Mouse (Mus musculus) spleen, embryonic (tissue): ENCODE results near the gene Ddx23.

Source experiments
- CTCF ChIA-PET: fragments of 350-600 bp; sonication (Branson Sonifier 250); formaldehyde crosslinking; loops from one replicate; lab custom pipeline; 2022; lab: Charles Lee

Gene Ddx23

DNA sequence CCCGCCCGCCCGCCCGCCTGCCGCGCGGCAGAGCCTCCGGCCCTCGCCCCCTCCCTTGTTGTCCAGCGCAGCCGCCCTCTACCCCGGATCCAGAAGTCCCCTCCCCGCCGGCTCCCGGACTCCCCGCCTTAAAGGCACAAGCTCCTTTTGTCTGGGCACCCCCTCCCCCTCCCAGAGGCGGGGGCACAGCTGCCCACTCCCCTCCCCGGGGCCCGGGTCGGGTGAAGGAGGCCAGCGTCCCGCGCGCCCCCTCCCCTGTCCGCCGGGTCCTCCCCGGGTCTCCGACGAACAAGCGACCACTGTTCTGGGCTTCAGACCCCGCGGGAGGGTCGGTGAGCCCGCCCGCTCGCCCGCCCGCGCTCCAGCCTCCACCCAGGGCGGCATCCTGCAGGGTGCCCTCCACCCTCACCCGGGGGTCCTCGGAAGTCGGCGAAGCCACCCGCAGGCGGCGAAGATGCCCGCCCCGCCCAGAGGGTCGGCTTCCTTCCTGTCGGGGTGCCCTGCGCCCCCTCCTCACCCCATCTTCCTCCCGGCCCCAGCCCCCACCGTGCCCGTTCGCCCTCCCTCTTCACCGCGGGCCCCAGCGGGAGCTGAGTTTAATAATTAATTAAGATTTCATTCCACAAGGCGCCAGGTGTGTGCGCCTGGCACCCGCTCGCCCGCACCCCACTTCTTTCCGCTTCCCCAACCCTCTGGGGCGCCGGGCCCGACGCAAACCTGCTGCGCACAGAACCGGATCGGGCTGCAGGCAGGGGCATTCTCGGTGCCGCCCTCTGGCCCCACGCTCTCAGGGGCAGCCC is 53.2 kb downstream of the Ddx23 start, which contains the start of gene Adcy6:
Gene Adcy6 (minus strand): TSS at position 746 of the 800 bp plus-strand sequence.
- CTCF ChIA-PET, result no interaction called here

- CTCF ChIA-PET, result interaction anchor here (0.6 kb wide), 1 partner anchor 25 kb away, joined by 3 read pairs; no protein-coding TSS in a partner anchor
Measured at GRCm38 (mm10) chr15:98608784-98609250, 53.9 kb downstream of the Ddx23 start.

GRCm38 (mm10) chr15:98608058-98608783 is 54.5 kb downstream of the Ddx23 start:
- CTCF ChIA-PET, result interaction anchor here (0.6 kb wide), 1 partner anchor 24 kb away, joined by 3 read pairs; no protein-coding TSS in a partner anchor

DNA sequence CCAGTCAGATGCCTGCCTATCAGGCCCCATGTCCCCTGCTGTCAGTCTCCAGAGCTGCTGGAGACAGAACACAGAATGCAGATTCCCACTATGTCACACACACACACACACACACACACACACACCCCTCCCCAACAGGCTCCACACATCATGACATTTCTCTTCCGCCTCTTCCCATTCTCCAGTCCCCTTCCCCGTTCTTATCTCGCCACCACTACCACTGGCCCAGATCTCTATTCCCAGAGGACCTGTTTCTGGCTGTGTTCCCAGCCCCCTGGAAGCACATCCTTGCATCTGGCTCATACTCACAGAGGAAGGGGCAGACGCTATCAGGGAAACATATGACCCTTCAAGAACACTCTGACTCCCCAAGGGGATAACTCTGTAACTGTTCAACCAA is 55.1 kb downstream of the Ddx23 start:
- CTCF ChIA-PET, result no interaction called here

DNA sequence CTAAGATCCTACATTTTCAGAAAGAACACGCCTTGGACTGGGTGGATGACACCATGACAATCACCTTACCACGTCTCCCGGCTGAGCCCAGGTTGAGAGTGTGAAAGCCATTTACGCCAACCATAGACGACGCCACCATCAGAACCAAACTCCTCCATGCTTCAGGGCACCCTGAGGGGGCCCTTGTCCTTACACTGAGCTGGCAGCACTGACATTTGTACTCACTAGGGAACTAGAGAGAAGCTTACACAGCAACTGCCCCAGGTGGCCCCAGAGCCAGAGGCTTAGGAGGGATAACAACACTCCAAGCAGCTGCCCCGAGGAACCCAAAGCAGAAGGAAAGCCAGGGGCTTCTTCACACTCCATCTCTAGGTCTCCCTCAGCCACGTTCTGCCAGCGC is 56.0 kb downstream of the Ddx23 start:
- CTCF ChIA-PET, result no interaction called here

DNA sequence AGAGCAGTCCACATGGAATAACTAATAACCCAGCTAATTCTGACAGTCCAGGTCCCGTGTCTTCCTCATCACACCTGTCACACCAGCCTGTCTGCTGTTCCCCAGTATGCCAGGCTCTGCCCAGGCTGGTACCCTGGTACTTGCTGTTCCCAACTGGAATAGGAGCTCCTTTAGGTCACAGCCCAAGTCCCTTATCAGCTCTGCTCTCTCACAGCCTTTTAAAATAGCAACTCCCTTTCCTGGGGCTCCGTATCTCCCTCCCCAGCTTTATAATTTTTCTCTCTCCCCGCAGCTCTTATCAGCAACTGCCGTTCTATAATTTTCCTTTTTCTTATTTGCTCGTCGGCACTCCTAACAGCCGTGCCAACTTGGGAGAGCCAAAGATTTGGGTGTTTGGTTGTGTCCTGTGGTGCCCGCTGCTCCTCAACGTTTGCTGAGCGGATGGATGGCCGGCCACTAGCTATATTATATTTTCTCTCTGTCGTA is 56.6 kb downstream of the Ddx23 start:
- CTCF ChIA-PET, result interaction anchor here (0.5 kb wide), 3 partner anchors 16 to 439 kb away, joined by 3 to 5 read pairs (median 4); partner anchors contain the start of gene Ccdc184

- CTCF ChIA-PET, result no interaction called here
Measured at GRCm38 (mm10) chr15:98604041-98604575, 58.6 kb downstream of the Ddx23 start.

DNA sequence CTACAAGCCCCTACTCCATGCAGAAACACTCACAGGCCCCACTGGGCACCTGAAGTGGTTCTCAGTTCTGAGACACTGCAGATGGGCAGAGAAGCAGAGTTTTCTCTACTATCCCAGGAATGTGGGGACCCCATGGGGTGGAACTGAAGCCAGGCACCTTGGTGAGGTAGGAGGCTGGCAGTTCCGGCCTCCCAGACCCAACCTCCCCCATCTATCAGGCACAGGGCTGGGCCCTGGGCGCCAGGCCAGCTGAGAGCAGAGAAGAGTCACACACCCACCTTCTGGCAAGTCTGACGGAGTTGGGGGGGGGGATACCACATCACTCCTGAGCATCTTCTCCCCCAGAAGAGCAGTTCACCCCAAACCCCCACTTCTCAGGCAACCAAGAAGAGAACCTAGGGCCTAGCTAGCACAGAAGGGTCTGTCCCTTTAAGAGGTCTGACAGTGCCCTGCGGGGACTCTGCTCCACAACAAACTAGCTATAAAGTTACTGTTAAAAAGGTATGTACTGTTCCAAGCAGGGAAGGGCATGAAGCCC is 59.7 kb downstream of the Ddx23 start:
- CTCF ChIA-PET, result no interaction called here

DNA sequence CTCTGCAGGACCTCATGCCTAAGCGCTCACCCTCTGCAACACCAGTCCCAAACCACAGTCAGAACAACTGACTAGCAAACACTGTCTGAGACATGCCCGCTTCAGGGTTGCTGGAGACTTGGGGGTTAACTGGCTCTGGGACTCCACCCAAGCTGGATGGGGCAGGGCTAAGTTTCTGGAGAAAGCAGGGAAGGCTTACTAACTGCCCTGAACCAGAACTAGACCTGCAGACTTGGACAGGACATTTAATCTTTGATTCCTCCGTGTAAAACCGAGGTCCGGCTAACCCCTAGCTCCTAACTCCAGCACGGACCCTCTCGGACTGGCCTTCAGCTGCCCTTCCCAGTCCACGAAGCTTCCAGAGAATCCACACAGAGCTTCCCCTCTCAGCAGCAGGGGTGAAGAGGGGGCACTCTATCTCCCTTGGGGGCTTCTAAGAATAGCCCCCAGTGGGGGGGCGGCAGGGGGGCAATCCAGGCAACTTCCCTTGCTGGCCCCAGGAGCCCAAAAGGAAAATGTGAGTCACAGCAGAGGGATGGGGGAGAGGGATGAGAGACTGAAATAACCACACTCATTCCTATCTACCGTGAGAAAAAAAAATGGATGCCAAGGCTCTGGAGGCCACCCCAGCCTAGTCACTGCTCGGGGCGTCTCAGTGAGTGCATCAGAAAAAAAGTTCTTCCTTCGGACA is 60.4 kb downstream of the Ddx23 start:
- CTCF ChIA-PET, result no interaction called here

GRCm38 (mm10) chr15:98601832-98602190 is 60.9 kb downstream of the Ddx23 start:
- CTCF ChIA-PET, result no interaction called here

GRCm38 (mm10) chr15:98600036-98600709 is 62.5 kb downstream of the Ddx23 start:
- CTCF ChIA-PET, result no interaction called here

DNA sequence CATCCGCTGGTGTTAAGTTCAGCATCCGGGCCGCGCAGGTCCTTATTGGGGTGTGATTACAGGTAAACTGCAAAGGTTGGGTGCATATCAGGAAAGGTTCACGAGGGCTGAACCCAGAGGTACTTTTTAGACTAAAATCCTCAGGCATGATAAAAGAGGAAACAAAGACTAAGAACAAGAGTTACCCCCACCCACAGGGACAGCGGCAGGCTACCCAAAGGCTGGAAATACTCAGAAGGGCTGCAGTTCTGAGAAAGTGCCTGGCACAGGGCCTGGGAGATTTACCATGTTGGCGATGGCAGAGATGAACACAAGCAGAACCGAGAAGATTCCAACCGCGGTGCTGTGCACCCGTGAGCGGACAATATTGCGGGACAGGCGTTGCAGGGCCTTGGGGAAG is 66.1 kb downstream of the Ddx23 start:
- CTCF ChIA-PET, result no interaction called here
